Mouse (Mus musculus): ENCODE measurements around the gene Arhgap18.

Gene Arhgap18

GRCm38 (mm10) chr10:26776443-26776842, 23.2 kb downstream of the Arhgap18 start:
- DNase-seq (ENCODE audit: low spot score in 2 of 2) = no peak

GRCm38 (mm10) chr10:26780581-26780980, 27.4 kb downstream of the Arhgap18 start:
- DNase-seq (ENCODE audit: low spot score in 2 of 2) = no peak

- no peak for DNase-seq (ENCODE audit: low spot score in 2 of 2)
Measured at GRCm38 (mm10) chr10:26789680-26790079, 36.5 kb downstream of the Arhgap18 start.

GRCm38 (mm10) chr10:26791810-26792209, 38.6 kb downstream of the Arhgap18 start:
- DNase-seq (ENCODE audit: low spot score in 2 of 2) = no peak

- DNase-seq (ENCODE audit: low spot score in 2 of 2) = no peak
Measured at GRCm38 (mm10) chr10:26793013-26793412, 39.8 kb downstream of the Arhgap18 start.

- no peak for DNase-seq (ENCODE audit: low spot score in 2 of 2)
Measured at GRCm38 (mm10) chr10:26796432-26797286, 43.4 kb downstream of the Arhgap18 start.

- DNase-seq (ENCODE audit: low spot score in 2 of 2) = no peak
Measured at GRCm38 (mm10) chr10:26797287-26797672, 44.1 kb downstream of the Arhgap18 start.

GRCm38 (mm10) chr10:26798752-26799411, 45.7 kb downstream of the Arhgap18 start:
- DNase-seq (ENCODE audit: low spot score in 2 of 2) = no peak

GRCm38 (mm10) chr10:26799562-26800051, 46.4 kb downstream of the Arhgap18 start:
- DNase-seq (ENCODE audit: low spot score in 2 of 2) = no peak

- no peak for DNase-seq (ENCODE audit: low spot score in 2 of 2)
Measured at GRCm38 (mm10) chr10:26804351-26804983, 51.2 kb downstream of the Arhgap18 start.

- no peak for DNase-seq (ENCODE audit: low spot score in 2 of 2)
Measured at GRCm38 (mm10) chr10:26805007-26805406, 51.8 kb downstream of the Arhgap18 start.

GRCm38 (mm10) chr10:26806092-26806491, 52.9 kb downstream of the Arhgap18 start:
- no peak for DNase-seq (ENCODE audit: low spot score in 2 of 2)

- no peak for DNase-seq (ENCODE audit: low spot score in 2 of 2)
Measured at GRCm38 (mm10) chr10:26810059-26810458, 56.8 kb downstream of the Arhgap18 start.

- DNase-seq (ENCODE audit: low spot score in 2 of 2) = no peak
Measured at GRCm38 (mm10) chr10:26810810-26811209, 57.6 kb downstream of the Arhgap18 start.

- no peak for DNase-seq (ENCODE audit: low spot score in 2 of 2)
Measured at GRCm38 (mm10) chr10:26811342-26811741, 58.1 kb downstream of the Arhgap18 start.

GRCm38 (mm10) chr10:26815646-26816045, 62.4 kb downstream of the Arhgap18 start:
- no peak for DNase-seq (ENCODE audit: low spot score in 2 of 2)

- DNase-seq (ENCODE audit: low spot score in 2 of 2) = no peak
Measured at GRCm38 (mm10) chr10:26820326-26820725, 67.1 kb downstream of the Arhgap18 start.

- no peak for DNase-seq (ENCODE audit: low spot score in 2 of 2)
Measured at GRCm38 (mm10) chr10:26820936-26821335, 67.7 kb downstream of the Arhgap18 start.

- DNase-seq (ENCODE audit: low spot score in 2 of 2) = no peak
Measured at GRCm38 (mm10) chr10:26823997-26824396, 70.8 kb downstream of the Arhgap18 start.

GRCm38 (mm10) chr10:26825246-26825889, 72.1 kb downstream of the Arhgap18 start:
- no peak for DNase-seq (ENCODE audit: low spot score in 2 of 2)

- DNase-seq (ENCODE audit: low spot score in 2 of 2) = no peak
Measured at GRCm38 (mm10) chr10:26827315-26827714, 74.1 kb downstream of the Arhgap18 start.

All from urinary bladder, adult 18-20 months (tissue).